Mouse (Mus musculus) neutrophil, adult 5-6 weeks (primary cell): ENCODE data around the gene Flot1. TPM values are rescaled to one million over a fixed set of nuclear protein-coding genes. Genes with fewer than 3 reads are reported as not detected.

Experiments
- ATAC-seq: fragments of 151-379, 151-347 bp; 2 replicates; pipeline ENCODE4 v1.8.0; 2017; ENCODE audit warnings: mild to moderate bottlenecking, moderate TSS enrichment; ENCODE audit not compliant: insufficient number of reproducible peaks, poor library complexity, low FRiP score, severe bottlenecking; ENCODE audit errors: extremely low read depth
- total RNA-seq: library from RNA; stranded (forward); fragments of 200-1000 nt; gene quantifications from 2 replicates; pipeline ENCODE4 v1.2.3, GENCODE M21; 2017

The Flot1 gene
- total RNA-seq, 1 experiment from 2014 or later: 172 TPM

GRCm38 (mm10) chr17:35860831-35861197 lies 37.8 kb downstream of the Flot1 start:
- no peak for ATAC-seq

DNA sequence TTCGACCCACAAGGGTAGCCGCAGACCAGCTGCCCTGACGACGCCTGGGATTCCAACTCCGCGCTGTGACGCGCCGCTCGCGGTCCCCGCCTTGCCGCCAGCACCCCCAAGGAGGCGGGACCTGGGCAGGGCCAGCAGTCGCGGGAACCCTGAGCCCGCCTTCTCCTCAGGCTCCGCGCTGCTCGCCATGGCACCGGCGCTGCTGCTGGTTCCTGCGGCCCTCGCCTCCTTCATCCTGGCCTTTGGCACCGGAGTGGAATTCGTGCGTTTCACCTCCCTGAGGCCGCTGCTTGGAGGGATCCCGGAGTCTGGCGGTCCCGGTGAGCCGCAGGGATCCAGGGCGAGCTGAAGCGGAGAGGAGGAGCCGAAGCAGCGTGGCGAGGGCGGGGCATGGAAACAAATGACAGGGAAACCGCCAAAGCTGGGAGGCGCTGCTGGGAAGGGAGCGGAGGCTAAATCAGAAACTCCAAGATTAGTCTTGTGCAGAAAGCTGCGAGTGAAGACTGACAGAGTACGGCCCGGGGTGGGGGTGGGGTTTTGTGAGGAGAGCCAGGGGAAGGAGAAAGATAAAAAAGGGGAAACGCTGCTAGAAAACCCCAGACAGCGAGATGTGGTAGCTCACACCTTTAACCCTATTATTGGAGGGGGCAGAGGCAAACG lies 38.3 kb downstream of the Flot1 start, which contains the start of gene Nrm:
Gene Nrm (plus strand): TSS at position 121 of the 660 bp plus-strand sequence.
- peak; percentile 67 for ATAC-seq

DNA sequence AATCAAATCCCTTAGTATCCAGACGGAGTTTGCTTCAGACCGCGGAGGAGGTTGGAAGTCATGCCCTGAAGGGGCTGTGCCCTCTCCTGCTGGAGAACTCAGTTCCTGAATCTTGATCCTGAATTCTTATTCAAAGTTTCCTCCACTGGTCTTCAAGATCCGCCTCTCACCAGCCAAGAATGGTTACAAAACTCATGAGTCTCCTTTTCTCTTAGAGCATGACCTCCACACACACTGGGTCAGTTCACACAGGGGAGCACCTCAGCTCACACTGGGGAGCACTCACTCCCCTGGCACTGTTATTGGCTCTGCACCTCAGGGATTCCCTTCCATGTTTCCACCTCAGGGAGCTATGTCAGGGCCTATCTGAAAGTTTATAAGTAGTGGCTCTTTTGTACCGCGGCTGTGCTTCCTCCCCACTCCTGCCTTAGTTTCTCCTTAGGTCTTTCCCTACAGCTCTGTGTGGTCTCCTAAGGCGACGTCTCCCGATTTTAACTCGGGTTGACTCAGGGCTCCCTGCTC lies 41.9 kb downstream of the Flot1 start:
- ATAC-seq: no peak

DNA sequence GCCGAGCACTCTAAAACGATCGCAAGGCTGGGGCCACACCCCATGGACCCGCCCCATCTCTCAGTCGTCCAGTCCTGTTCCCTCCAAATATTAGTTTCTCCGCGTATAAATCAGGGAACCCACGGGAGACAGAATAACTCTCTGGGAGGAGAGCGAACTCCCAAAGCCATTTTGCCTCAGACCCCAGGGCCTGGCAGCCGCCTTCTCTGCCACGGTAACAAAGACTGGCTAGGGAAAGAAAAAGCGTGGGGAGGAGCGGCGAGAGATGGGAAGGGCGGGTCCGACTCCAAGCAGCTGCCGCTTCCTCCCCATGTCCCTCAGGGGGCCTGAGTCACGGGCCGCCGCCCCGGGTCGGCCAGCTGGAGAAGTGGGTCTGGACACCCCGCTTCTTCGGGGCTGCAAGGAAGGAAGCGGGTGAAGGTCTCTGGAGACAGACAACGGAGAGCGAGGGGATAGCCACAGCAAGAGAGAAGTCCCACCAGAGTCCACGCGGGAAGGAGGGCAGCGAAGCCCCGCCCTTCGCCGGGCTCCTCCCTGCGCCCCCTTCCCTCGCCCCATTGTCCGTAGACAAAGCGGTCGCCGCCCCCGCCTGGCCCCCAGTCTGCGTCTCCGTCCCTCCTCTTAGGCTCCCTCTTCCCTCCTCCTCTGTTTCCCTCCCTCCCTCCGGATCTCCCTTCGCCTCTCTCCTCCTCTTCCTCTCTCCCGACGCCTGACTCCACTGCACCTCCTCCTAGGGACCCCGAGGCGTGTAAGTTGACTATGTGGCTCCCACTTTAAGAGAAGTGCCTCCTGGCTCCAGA lies 42.7 kb downstream of the Flot1 start, which contains the start of gene Ppp1r18:
Gene Ppp1r18 (plus strand): TSS at position 113 of the 800 bp plus-strand sequence.
- 0 out of 2 replicates have a peak, but pooled peaks have one; percentile 13 for ATAC-seq

- ATAC-seq: no peak
Observed at GRCm38 (mm10) chr17:35866281-35866831, 43.3 kb downstream of the Flot1 start.

GRCm38 (mm10) chr17:35866911-35867890 lies 44.2 kb downstream of the Flot1 start:
- 0 out of 2 replicates have a peak, but pooled peaks have one; percentile 24 for ATAC-seq

GRCm38 (mm10) chr17:35868165-35868820 lies 45.3 kb downstream of the Flot1 start:
- peak; percentile 25; the same call in 1 of the 2 replicates for ATAC-seq

DNA sequence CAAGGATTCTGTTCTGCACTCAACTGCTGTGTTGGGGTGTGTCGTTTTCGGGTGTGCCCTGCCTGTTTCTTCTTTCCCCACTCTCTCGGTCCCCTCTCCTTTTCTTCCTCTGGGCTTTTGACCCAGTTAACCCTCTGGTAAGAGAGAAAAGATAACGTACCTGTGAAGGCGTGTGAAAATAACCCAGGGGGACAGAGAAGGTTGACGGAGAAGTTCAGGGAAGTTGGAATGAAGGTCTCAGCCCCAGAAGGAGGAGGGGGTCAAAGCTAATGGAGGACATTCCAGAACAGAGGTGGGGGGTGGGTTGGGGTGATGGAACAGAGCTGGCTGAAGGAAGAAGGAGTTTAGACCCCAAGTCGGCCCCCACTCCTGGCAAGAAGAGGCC lies 45.9 kb downstream of the Flot1 start:
- no peak for ATAC-seq

DNA sequence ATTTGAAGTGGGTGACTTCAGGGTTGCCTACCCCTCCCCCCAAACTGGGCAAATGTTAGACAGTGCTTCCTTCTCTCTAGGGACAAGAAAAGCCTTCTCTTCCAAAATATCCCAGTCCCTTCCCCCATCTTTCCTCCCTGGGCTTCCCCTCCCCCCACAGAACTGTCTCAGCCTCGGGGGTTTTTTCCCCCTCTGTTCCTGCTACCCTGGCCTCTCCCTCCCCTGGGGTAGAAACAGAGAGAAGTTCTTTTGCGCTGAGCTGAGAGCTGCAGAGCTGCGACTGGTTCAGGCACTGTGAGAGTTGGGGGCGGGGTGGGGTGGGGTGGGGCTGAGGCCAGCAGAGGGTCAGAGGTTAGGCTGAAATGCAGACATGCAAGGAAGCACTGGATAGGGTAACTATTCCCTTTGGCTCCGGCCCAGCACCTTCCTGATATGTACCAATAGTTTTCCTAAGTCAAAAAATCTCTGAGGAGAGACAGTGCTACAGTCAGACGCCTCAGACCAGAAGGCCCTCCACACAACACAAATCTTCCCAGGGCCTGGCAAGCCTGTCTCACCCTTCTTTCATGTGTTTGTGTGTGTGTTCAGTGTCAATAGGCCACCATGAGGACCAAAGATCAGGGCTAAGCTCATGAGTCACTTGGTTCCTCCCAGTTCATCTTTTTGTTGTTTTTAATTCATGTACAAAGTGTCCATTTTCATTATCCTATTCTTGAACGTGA lies 46.5 kb downstream of the Flot1 start:
- ATAC-seq: no peak

GRCm38 (mm10) chr17:35870151-35870883 lies 47.3 kb downstream of the Flot1 start:
- ATAC-seq: peak; percentile 42

DNA sequence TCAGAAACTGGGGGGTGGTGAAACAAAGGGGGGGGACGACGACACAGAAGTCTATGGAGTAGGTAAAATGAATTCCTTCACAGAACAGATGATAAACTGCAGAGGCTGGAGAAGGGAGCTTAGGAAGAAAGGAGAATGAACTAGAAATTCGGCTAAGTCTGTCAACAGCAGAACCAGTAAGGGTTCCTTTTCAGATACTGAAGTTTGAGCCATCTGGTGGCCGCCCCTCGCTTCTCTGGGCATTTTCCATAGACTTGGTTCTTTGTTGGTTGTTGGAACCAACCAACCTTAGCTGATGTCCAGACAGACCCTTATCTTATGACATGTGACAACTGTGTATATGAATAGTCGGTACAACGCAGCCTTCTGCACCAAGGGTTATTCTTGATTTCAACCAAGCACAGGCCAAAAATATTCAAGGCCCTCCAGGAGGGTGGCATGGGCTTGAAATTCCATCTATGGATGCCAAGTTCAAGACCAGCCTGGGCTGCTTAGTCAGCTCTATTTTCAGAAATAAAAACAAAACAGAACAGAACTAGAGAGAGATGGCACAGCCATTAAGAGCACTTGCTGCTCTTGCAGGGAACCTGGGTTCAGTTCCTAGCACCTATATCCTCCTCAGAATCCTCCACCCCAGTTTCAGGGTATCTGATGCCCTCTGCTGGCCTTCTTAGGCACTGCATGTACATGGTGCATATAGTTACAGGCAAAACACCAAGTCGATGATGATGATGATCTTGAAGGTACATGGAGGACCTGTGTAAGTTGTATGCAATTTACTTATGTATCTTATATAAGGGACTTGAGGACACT lies 48.1 kb downstream of the Flot1 start:
- no peak for ATAC-seq

DNA sequence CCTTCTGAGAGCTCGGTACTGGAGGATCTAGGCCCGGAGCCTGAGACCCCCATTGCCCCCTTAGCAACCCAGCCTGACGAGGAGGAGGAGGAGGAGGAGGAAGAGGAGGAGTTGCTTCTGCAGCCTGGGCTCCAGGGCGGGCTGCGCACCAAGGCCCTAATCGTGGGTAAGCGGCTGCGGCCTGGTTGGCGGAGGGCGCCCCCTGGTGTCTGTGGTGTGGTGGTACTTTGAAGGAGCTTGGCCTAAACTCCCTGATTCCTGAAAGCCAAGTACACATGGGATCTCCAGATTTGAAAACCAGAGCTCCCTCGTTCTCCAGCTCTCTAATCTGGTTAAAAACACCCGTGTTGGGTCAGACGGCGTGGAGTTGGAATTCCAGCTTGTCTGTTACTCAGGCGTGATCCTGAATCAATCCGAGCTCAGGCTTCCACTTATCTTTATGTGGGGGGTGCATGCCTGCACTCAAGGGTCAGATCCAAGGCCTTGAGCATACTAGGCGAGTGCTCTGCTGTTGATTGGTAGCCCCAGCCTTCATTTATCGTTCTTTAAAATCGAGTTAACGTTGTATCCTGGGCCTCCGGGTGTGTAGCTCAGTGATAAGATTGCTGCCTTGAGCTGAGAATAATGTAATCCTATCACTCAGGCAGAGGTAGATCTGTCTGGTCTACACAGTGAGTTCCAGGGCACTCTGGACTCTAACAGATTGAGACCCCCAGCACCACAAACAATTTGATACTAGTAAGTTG lies 50.9 kb downstream of the Flot1 start:
- peak; percentile 46 for ATAC-seq

- no peak for ATAC-seq
Observed at GRCm38 (mm10) chr17:35874721-35875120, 51.7 kb downstream of the Flot1 start.

DNA sequence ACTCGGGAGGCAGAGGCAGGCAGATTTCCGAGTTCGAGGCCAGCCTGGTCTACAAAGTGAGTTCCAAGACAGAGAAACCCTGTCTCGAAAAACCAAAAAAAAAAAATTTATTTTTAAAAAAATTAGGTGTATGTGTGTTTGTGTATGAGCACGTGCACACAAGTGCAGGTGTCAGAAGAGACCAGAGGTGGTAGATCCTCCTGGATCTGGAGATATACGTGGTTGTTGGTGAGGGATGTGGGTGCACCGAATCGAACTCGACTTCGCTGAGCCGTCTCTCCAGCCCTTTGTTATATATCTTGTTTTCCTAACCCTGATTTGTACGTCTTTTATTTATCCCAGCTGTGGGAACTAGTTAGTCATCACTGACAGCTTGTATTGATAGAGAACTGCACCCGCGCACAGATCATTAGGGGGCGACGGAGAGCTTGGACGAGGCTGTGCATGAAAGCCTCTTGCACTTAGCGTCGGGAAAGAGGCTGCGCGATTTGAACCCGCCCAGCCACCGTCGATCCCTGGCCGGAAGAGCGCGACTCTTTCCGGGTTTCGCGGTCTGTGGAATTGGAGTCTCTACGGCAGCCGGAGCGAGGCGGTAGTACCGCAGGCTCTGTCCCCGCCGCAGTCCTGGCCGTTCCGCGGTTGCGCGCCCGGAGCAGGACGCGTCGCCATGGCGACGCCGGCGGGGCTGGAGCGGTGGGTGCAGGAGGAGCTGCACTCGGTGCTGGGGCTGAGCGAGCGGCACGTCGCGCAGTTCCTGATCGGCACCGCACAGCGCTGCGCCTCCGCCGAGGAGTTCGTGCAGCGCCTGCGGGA lies 56.4 kb downstream of the Flot1 start, which contains the start of gene Dhx16:
Gene Dhx16 (plus strand): TSS at position 575 of the 813 bp plus-strand sequence.
- ATAC-seq: peak; percentile 92
